In genomic region chr13:101707226-101707625, GRCm38 (mm10) we compare ENCODE assay signal across 16 mouse cellular contexts.
"Had no signal": no experiment of that assay in that cellular context is flagged by ENCODE, and none has a peak within 500 bp of the region (broad histone marks: within the 10 kb centered on the region; RNA-seq: fewer than 3 reads in every experiment).

No protein-coding gene starts in this region.

- H3K4me3 ChIP-seq: layer of hippocampus, adult 2 months; limb, embryonic 13.5 days; midbrain, embryonic 10.5 days; myocyte; neural tube, embryonic 13.5 days had no signal

- H3K4me2 ChIP-seq: limb, embryonic 13.5 days; neural tube, embryonic 13.5 days had no signal

- H3K4me1 ChIP-seq: neural tube, embryonic 13.5 days had no signal

- H3K27me3 ChIP-seq: neural tube, embryonic 13.5 days had no signal

- H3K9ac ChIP-seq: limb, embryonic 13.5 days; liver, embryonic 14.5 days; neural tube, embryonic 13.5 days had no signal

- H3K9me3 ChIP-seq: limb, embryonic 13.5 days; midbrain, embryonic 10.5 days; neural tube, embryonic 13.5 days had no signal

- H3K27ac ChIP-seq: layer of hippocampus, adult 2 months; limb, embryonic 13.5 days; liver, embryonic 14.5 days; midbrain, embryonic 10.5 days; neural tube, embryonic 13.5 days had no signal

- DNase-seq: kidney, adult 18-20 months; kidney, postnatal 10 days; kidney, postnatal 4 days; left cerebral cortex, postnatal 4 days; lung, adult 18-20 months; lung, postnatal 36 days; midbrain, embryonic 14.5 days; right cerebral cortex, postnatal 14 days; thymus, adult 2 months; thymus, postnatal 25 days had no signal
